Mouse (Mus musculus) heart, adult 2 months (tissue): ENCODE data around the gene Borcs6.

Source experiments
- CTCF ChIP-seq: fragments of 200-600 bp; IDR thresholded peaks from 2 replicates; pipeline ENCODE4 v1.8.1; 2022; ENCODE audit warnings: antibody characterized with exemption, mild to moderate bottlenecking, moderate library complexity
- EP300 ChIP-seq: fragments of 200-500 bp; IDR thresholded peaks from 2 replicates; pipeline ENCODE4 v1.6.1; 2011; ENCODE audit warnings: low read depth, low read length, control low read depth; ENCODE audit not compliant: insufficient read depth
- POLR2A ChIP-seq: fragments of 200-500 bp; IDR thresholded peaks from 2 replicates; pipeline ENCODE4 v1.6.1; 2011; ENCODE audit warnings: mild to moderate bottlenecking, low read depth, low read length, control low read depth; ENCODE audit not compliant: insufficient read depth

- TF ChIP-seq POLR2A (peak; percentile 11; the same call in 1 of the 2 replicates), EP300 (no peak), CTCF (no peak)
Measured at GRCm38 (mm10) chr11:69096360-69096986, 37.0 kb downstream of the Borcs6 start.
